Mouse (Mus musculus) heart, adult 2 months (tissue): ENCODE measurements around the gene Shroom3.

Experiments
- CTCF ChIP-seq: fragments of 200-600 bp; IDR thresholded peaks from 2 replicates; pipeline ENCODE4 v1.8.1; 2022; ENCODE audit warnings: antibody characterized with exemption, mild to moderate bottlenecking, moderate library complexity
- EP300 ChIP-seq: fragments of 200-500 bp; IDR thresholded peaks from 2 replicates; pipeline ENCODE4 v1.6.1; 2011; ENCODE audit warnings: low read depth, low read length, control low read depth; ENCODE audit not compliant: insufficient read depth
- POLR2A ChIP-seq: fragments of 200-500 bp; IDR thresholded peaks from 2 replicates; pipeline ENCODE4 v1.6.1; 2011; ENCODE audit warnings: mild to moderate bottlenecking, low read depth, low read length, control low read depth; ENCODE audit not compliant: insufficient read depth

DNA sequence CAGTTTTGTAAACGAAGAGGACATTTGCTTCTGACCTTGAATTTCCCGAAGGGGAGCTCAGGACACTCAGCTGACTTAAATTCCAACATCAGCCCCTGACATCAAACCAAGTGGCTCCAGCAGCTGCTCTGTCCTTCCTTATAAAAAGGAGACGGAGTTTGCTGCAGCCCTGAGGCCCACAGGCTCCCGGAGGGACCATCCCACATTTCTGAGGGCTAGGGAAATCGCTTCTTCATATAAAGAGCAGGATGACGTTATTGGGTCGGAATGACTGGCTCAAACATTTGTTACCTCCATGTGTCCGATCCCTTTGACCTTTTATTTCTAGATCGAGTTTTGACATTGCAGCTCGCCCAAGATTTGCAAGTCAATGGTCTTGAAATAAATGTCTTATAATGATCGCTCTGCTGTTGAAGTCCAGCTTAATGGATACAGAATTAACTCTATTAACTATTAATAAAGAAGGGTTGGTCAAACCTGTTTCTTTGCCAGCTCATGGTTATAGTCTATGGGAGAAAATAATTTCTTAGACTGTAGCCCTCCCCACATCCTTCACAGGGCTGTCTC, 102.7 kb downstream of the Shroom3 start:
- no peak for TF ChIP-seq CTCF
- no peak for TF ChIP-seq POLR2A
- no peak for TF ChIP-seq EP300
